Mouse (Mus musculus): ENCODE measurements around the gene Tenm1.

GRCm38 (mm10) chrX:43235844-43236243 lies 193.1 kb downstream of the Tenm1 start:
- TF ChIP-seq CTCF (IDR thresholded peaks at IDR 0.05; ENCODE audit: insufficient read depth, low read depth, low read length) (no peak), POLR2A (IDR thresholded peaks at IDR 0.05; ENCODE audit: insufficient read depth, low read depth, low read length) (no peak)

Measured in olfactory bulb, adult 2 months (tissue).